Mouse (Mus musculus): ENCODE measurements at regions not wholly inside any gene's neighbourhood (a gene's known extent, or its start where the extent isn't known, plus 50 kb on each side); places are given as distances from the start of the nearest gene placed in this dataset.
"Not testable (repeated sequence)": the region's sequence is repeated elsewhere in the genome, so short reads cannot be mapped to it uniquely, and the experiment has no call there.

DNA sequence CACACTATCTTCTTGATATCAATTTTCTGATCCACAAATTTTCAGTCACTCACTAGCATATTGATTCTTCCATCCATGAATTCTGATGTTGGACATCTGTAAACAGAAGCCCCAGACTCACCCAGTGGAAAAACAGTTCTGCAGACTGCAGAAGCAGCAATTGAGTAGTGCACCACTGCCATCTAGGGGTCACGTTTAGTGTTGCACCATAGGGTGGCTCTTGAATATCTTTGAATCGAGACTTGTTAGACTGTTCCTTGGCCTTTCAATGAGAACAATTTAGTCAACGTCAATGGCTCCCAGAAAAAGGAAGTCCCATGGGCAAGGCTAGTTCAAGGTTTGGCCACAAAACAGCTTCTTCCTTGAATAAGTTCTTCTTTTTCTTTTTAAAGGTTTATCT is 828.1 kb downstream of the Gm10330 start:
- H3K4me3 ChIP-seq (ENCODE audit: control insufficient read depth, low read depth, low read length); H3K27ac ChIP-seq (ENCODE audit: control insufficient read depth, insufficient read depth, low read depth, low read length); H3K36me3 ChIP-seq (ENCODE audit: control insufficient read depth, insufficient read depth, low read length); H3K4me1 ChIP-seq (ENCODE audit: control insufficient read depth, insufficient read depth, low read length); H3K27me3 ChIP-seq (ENCODE audit: control insufficient read depth, insufficient read depth, low read length): not testable (repeated sequence)

DNA sequence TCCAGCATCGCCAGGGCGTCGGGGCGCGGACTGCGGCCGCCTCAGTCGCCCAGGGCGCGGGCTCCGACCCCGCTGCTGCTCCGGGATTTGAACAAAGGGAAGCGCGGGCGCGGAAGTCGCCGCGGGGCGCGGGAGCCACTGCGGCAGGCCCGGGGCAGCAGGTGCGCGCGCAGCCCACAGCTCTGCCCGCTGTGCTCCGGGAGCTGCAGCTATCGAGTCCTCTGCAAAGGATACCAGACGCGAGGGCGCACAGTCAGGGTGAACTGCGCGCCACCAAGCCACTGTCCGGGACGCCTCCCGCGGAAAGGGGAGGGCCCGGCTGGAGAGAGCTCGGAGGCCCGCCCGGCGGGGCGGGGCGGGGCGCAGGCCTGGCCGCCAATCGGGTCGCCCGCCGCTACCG is 873.9 kb downstream of the Gm10330 start:
- H3K27me3 ChIP-seq (ENCODE audit: control insufficient read depth, insufficient read depth, low read length); H3K27ac ChIP-seq (ENCODE audit: control insufficient read depth, insufficient read depth, low read depth, low read length); H3K4me1 ChIP-seq (ENCODE audit: control insufficient read depth, insufficient read depth, low read length); H3K36me3 ChIP-seq (ENCODE audit: control insufficient read depth, insufficient read depth, low read length): not testable (repeated sequence)
- H3K4me3 ChIP-seq (ENCODE audit: control insufficient read depth, low read depth, low read length), result peak overlapping the region; percentile 55
